Mouse (Mus musculus) lung, postnatal 0 days (tissue): ENCODE results near the gene Tmem39b. TPM values are rescaled to one million over a fixed set of nuclear protein-coding genes. Genes with fewer than 3 reads are reported as not detected.

Experiments used
- ATAC-seq: fragments of 200-750 bp; cut with Nextera tagmentation; 2 replicates; pipeline ENCODE4 v1.8.0; 2017; ENCODE audit warnings: moderate library complexity
- DNase-seq: peaks from one replicate; pipeline ENCODE4 v3.0.0-alpha.2; 2016; ENCODE audit warnings: low spot score
- H3K27ac ChIP-seq: fragments of 300-500 bp; sonication (generic); 2 replicates; pipeline ENCODE4 v1.5.1; 2014; ENCODE audit warnings: antibody characterized with exemption, mild to moderate bottlenecking, low read length, mixed read lengths
- H3K27me3 ChIP-seq: fragments of 300-500 bp; sonication (generic); replicated peaks from 2 replicates; pipeline ENCODE4 v1.6.1; 2014; ENCODE audit warnings: low read length, mixed read lengths; ENCODE audit not compliant: insufficient read depth
- H3K36me3 ChIP-seq: fragments of 300-500 bp; sonication (generic); 2 replicates; pipeline ENCODE4 v1.6.1; 2014; ENCODE audit warnings: low read length, mixed read lengths; ENCODE audit not compliant: insufficient read depth
- H3K4me1 ChIP-seq: fragments of 300-500 bp; sonication (generic); 2 replicates; pipeline ENCODE4 v1.6.1; 2014; ENCODE audit warnings: antibody characterized with exemption, low read depth, low read length, mixed read lengths; ENCODE audit not compliant: insufficient read depth
- H3K4me2 ChIP-seq: fragments of 300-500 bp; sonication (generic); replicated peaks from 2 replicates; pipeline ENCODE4 v1.6.1; 2014; ENCODE audit warnings: low read depth, mild to moderate bottlenecking, low read length, moderate library complexity, mixed read lengths
- H3K4me3 ChIP-seq: fragments of 300-500 bp; sonication (generic); 2 replicates; pipeline ENCODE4 v1.5.1; 2014; ENCODE audit warnings: low read depth, low read length
- H3K9ac ChIP-seq: fragments of 300-500 bp; sonication (generic); replicated peaks from 2 replicates; pipeline ENCODE4 v1.6.1; 2014; ENCODE audit warnings: low read depth, mild to moderate bottlenecking
- H3K9me3 ChIP-seq: fragments of 300-500 bp; sonication (generic); 2 replicates; pipeline ENCODE4 v1.6.1; 2016; ENCODE audit warnings: low read length, mixed read lengths
- CTCF ChIP-seq: IDR thresholded peaks from 2 replicates; pipeline ENCODE4 v1.5.1; 2016; ENCODE audit warnings: antibody characterized with exemption, mild to moderate bottlenecking
- EP300 ChIP-seq: IDR thresholded peaks from 2 replicates; pipeline ENCODE4 v1.6.1; 2016; ENCODE audit warnings: antibody characterized with exemption, mild to moderate bottlenecking, control low read depth
- WGBS: fragments of 180-500 bp; shearing (Covaris S2); extraction: QIAGEN DNeasy Blood & Tissue Kit; methylation state at CpG from one replicate; pipeline ENCODE4 v1.1.7; 2014; 5-methylcytosine and 5-hydroxymethylcytosine counted together
- polyA plus RNA-seq: library from polyadenylated mRNA; unstranded; fragments of >200 nt; fragmentation: Nextera tagmentation; extraction: Ambion mirVana; gene quantifications from 2 replicates; pipeline ENCODE4 v1.2.1, GENCODE M21; 2015

The Tmem39b gene
- polyA plus RNA-seq, 1 experiment from 2014 or later, result 5.5 TPM

- H3K27me3 ChIP-seq, result no peaks in the 10 kb centered on the region
- H3K9ac ChIP-seq, result no peak overlapping the region
- ATAC-seq, result no peak
- H3K27ac ChIP-seq, result no peak overlapping the region
- 0 out of 2 replicates have a peak, but pooled peaks cover 4% of the 10 kb centered on the region for H3K36me3 ChIP-seq
- H3K4me1 ChIP-seq, result peaks cover 9% of the 10 kb centered on the region; the same call in 1 of the 2 replicates
- H3K9me3 ChIP-seq, result no peaks in the 10 kb centered on the region
- peak overlapping the region; percentile 71 for H3K4me3 ChIP-seq
- no peak for DNase-seq
- TF ChIP-seq EP300 (no peak), CTCF (no peak)
- H3K4me2 ChIP-seq, result peak overlapping the region; percentile 75
- 79% methylated on average over 7 of the region's 7 CpGs for WGBS
These were observed 553 bp upstream of the Tmem39b start for GRCm38 (mm10) chr4:129697191-129697590.

- Histone ChIP-seq H3K9ac (no peak overlapping the region), H3K4me2 (peak overlapping the region; percentile 75), H3K36me3 (0 out of 2 replicates have a peak, but pooled peaks cover 4% of the 10 kb centered on the region), H3K4me3 (peak overlapping the region; percentile 71), H3K9me3 (no peaks in the 10 kb centered on the region), H3K27ac (0 out of 2 replicates have a peak overlapping the region, but pooled peaks have one; percentile 34), H3K27me3 (no peaks in the 10 kb centered on the region), H3K4me1 (peaks cover 4% of the 10 kb centered on the region; the same call in 1 of the 2 replicates)
- DNase-seq (no peak), ATAC-seq (peak; percentile 2; the same call in 1 of the 2 replicates)
- WGBS, result 16% methylated on average over 6 of the region's 6 CpGs
- TF ChIP-seq EP300, result no peak
- TF ChIP-seq CTCF, result no peak
These were observed 852 bp downstream of the Tmem39b start for GRCm38 (mm10) chr4:129695815-129696157.

DNA sequence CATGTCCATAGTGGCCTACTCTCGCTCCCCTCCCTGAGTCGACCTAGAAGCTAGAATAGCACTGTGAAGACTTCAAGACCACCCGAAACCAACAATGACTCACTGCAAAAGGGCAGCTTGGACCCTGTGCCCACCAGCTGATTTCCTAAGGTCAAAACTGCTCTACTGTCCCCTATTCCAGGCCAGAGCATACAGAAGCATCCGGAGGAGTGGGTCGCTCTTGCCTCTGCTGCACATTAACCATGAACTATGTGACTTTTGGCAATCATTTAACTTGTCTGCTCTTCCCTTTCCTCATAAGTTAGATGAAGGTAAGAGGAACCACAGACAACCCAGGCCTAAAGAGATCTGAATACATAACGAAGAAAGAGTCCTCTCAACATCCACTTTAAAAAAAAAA is 12.1 kb downstream of the Tmem39b start:
- WGBS, result 98% methylated on average over 6 of the region's 6 CpGs
- H3K36me3 ChIP-seq, result peaks cover 25% of the 10 kb centered on the region
- no peak overlapping the region for H3K4me2 ChIP-seq

DNA sequence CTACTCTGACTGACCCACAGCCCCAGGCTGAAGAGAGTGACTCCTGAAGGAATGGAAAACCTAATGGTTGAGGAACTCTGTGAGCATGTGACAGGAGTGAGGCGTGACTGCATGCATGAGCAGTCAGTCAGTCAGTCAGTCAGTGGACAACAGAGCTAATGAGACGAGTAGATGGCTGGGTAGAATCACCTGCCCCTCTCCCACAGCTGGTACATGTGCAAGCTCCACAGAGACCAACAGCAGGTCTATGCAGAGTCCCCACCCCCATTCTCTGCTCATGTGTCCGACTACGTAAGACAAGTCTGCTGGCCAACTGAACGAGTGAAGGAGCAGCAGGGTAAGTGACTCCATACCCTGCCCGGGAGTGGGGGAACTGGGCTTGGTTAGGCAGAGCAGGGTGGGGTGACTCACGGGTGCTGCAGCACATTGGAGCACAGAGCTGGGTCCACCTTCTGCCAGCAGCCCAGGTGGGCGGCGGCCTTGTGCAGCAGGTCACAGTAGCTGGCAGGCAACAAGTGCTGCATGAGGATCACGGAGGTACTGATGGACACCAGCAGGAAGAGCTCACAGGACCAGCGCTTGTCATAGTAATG is 12.6 kb downstream of the Tmem39b start:
- no peak for TF ChIP-seq CTCF
- TF ChIP-seq EP300, result no peak
- H3K27ac ChIP-seq, result no peak overlapping the region

More for the DNA sequence above, 12.1 kb downstream of the Tmem39b start:
- Histone ChIP-seq H3K9ac (no peak overlapping the region), H3K4me1 (no peaks in the 10 kb centered on the region), H3K9me3 (no peaks in the 10 kb centered on the region), H3K4me3 (no peak overlapping the region), H3K27me3 (no peaks in the 10 kb centered on the region), H3K27ac (no peak overlapping the region)
- ATAC-seq (no peak), DNase-seq (no peak)
- TF ChIP-seq CTCF, result no peak
- no peak for TF ChIP-seq EP300

GRCm38 (mm10) chr4:129681837-129682236 is 14.8 kb downstream of the Tmem39b start:
- H3K4me2 ChIP-seq, result no peak overlapping the region
- H3K27ac ChIP-seq, result no peak overlapping the region
- no peaks in the 10 kb centered on the region for H3K27me3 ChIP-seq
- H3K4me1 ChIP-seq, result no peaks in the 10 kb centered on the region
- TF ChIP-seq EP300 (no peak), CTCF (no peak)
- no peak for DNase-seq
- H3K9ac ChIP-seq, result no peak overlapping the region
- ATAC-seq, result no peak
- H3K4me3 ChIP-seq, result no peak overlapping the region
- H3K9me3 ChIP-seq, result no peaks in the 10 kb centered on the region
- peaks cover 20% of the 10 kb centered on the region; the same call in 1 of the 2 replicates for H3K36me3 ChIP-seq
- WGBS, result 97% methylated on average over 11 of the region's 11 CpGs

More for the DNA sequence above, 12.6 kb downstream of the Tmem39b start:
- H3K4me1 ChIP-seq, result no peaks in the 10 kb centered on the region
- H3K36me3 ChIP-seq, result peaks cover 26% of the 10 kb centered on the region
- no peak for ATAC-seq
- H3K9me3 ChIP-seq, result no peaks in the 10 kb centered on the region
- H3K4me3 ChIP-seq, result no peak overlapping the region
- H3K4me2 ChIP-seq, result no peak overlapping the region
- no peak for DNase-seq
- no peak overlapping the region for H3K9ac ChIP-seq
- WGBS, result 90% methylated on average over 11 of the region's 11 CpGs
- no peaks in the 10 kb centered on the region for H3K27me3 ChIP-seq

GRCm38 (mm10) chr4:129672878-129673449 is 23.7 kb downstream of the Tmem39b start:
- Histone ChIP-seq H3K4me3 (peak overlapping the region; percentile 72), H3K9ac (peak overlapping the region; percentile 88), H3K4me2 (peak overlapping the region; percentile 75), H3K27ac (peak overlapping the region; percentile 95), H3K4me1 (peaks cover 3% of the 10 kb centered on the region; the same call in 1 of the 2 replicates), H3K9me3 (no peaks in the 10 kb centered on the region), H3K27me3 (no peaks in the 10 kb centered on the region), H3K36me3 (0 out of 2 replicates have a peak, but pooled peaks cover 6% of the 10 kb centered on the region)
- no peak for DNase-seq
- WGBS, result 4% methylated on average over 10 of the region's 10 CpGs
- TF ChIP-seq CTCF (peak; percentile 0), EP300 (no peak)
- ATAC-seq, result peak; percentile 17
